Mouse (Mus musculus) adipocyte (in vitro differentiated cells): Measurements from ENCODE around the gene Fam122b.
A peak's percentile ranks its signal among the peaks of the same experiment; 100 is the strongest.
"Not testable (repeated sequence)": the region's sequence is repeated elsewhere in the genome, so short reads cannot be mapped to it uniquely, and the experiment has no call there.

Experiments used
- DNase-seq: peaks from one replicate; pipeline ENCODE4 v3.0.0-alpha.2; 2016; ENCODE audit warnings: low spot score

Fam122b gene

GRCm38 (mm10) chrX:53269289-53270062 is at the start of gene Fam122b:
Fam122b (minus strand) TSS chrX:53269805.
- DNase-seq: peak; percentile 95

DNA sequence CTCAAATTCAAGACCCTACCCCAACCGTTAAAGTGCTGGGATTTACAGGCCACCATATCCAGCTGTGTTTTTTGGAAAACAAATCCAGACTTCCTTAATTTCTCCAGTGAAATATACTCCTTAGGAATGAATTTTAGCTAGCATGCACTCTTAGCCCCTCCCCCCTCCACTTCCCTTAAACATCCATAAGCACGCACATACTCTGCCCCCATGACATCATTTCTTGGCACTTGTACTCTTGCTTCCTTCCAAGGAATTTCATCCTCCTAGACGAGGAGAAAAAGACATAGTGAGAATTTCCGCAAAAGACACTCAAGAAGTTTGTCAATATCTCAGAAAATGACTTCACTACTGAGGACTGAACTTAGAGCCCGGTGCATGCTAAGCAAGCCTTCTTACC is 18.3 kb upstream of the Fam122b start:
- no peak for DNase-seq

GRCm38 (mm10) chrX:53273124-53273523 is 3.5 kb upstream of the Fam122b start, which contains the start of gene Fam122c:
Fam122c (plus strand) TSS chrX:53273424.
- no peak for DNase-seq

- DNase-seq: not testable (repeated sequence)
Measured at GRCm38 (mm10) chrX:53271628-53272027, 2.0 kb upstream of the Fam122b start.

DNA sequence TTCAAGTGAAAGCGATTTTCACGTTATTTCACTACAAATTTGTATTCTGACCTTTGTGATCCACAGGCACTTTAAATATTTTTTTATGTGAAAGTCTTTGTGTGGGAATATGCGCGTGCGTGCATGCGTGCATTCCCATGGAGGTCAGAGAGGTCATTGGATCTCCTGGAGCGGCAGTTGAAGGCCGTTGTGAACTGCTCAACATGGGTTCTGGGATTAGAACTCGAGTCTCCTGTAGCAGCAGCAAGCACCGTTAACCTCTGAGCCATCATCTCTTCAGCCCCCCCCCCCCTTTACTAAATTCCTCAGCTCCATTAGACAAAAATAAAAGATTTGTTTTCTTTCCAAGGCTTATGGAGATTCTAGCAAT is 443 bp upstream of the Fam122b start:
- DNase-seq: no peak

- peak; percentile 60 for DNase-seq
Measured at GRCm38 (mm10) chrX:53268856-53269255, 749 bp downstream of the Fam122b start.

GRCm38 (mm10) chrX:53266186-53266585 is 3.4 kb downstream of the Fam122b start:
- DNase-seq: no peak

DNA sequence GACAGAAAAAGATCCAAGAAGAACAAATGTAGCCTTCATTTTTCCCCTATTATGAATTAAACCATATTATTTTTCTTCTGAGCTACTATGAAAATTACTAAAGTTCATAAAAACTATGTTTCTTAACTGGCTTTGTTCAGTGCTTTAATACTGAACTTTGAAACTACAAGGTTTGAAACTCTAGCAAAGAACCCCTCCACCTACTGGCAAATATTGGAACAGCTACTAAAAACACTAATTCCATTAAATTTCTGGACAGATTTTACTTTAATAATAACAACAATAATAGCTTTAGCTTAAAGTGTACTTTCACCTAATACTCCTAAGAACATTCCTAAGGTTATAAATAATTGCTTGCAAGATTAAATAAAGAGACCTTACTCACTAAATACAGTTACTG is 14.4 kb downstream of the Fam122b start:
- peak; percentile 36 for DNase-seq

- no peak for DNase-seq
Measured at GRCm38 (mm10) chrX:53240011-53240410, 29.6 kb downstream of the Fam122b start, which contains the start of gene Plac1. Plac1 (minus strand) TSS chrX:53240111.

- no peak for DNase-seq
Measured at GRCm38 (mm10) chrX:53237971-53238370, 31.6 kb downstream of the Fam122b start.

DNA sequence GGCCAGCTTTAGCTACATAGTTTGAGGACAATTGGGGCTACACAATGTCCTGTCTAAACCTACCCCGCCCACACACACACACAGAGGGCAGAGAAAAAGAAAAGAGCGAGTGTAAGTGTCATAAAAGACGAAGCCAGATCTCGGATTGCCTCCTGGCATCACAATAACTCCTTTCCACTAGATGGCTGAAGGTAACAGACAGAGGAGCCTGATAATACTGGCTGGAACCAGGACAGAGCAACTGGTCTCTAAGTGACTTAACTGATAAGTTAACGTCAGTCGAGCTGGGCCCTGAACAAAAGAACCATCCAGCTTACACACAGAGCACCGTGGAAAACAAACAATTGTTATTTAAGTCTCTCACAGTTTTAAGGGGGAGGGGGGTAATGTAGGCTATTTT is 33.2 kb downstream of the Fam122b start:
- no peak for DNase-seq

- peak; percentile 66 for DNase-seq
Measured at GRCm38 (mm10) chrX:53233689-53234088, 35.9 kb downstream of the Fam122b start.

- DNase-seq: no peak
Measured at GRCm38 (mm10) chrX:53231965-53232364, 37.6 kb downstream of the Fam122b start.

GRCm38 (mm10) chrX:53224353-53224944 is 45.2 kb downstream of the Fam122b start:
- DNase-seq: no peak

- DNase-seq: peak; percentile 50
Measured at GRCm38 (mm10) chrX:53220855-53221254, 48.8 kb downstream of the Fam122b start.

DNA sequence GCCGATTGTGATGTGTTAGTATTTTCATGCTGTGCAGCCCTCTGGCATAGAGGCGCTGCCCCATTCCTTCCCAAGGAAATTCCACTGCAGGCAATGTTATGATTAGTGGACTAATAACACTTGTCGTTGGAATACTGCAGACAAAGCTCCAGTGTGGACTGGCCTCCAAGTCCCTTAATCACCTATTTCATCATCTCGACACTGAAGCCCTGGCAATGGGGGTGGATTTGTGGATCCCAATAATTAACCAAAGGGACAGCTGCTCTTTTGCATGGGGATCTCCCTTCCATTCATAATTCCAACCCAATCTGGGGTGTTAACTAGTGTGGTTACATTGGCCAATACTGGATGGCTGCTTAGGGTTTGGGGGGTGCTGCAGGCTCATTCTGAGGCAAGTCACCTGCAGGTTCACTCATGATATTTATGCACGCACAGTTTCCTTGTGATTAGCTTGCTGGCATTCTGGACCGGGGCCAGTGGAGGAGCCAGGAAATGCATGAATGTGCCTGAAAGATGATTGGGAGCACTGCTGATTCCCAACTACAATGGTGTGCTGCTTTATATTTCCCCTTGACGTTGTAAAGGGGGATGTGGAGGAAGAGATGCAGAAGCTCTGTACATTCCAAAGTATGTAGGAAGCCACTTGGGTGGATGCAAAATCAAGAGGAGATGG is 54.9 kb downstream of the Fam122b start:
- peak; percentile 45 for DNase-seq

DNA sequence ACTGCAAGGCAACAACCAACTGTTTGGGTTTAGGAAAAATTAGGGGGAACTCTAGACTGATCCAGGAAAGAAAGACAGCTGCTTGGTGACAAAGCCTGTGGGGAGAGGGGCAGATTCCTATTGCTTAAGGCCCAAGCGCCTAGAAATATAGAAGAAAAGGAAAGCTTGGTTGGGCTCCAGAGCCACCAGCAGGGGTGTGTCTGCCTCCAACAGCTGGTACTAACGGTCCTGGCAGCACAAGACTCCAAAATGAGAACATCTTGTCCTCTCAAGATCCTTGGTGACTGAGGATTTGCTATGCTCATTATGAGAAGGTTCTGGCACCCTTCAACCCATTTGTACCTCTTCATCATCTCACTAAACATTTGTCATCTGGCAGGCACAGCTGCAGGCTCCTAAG is 55.8 kb downstream of the Fam122b start:
- DNase-seq: peak; percentile 64

- no peak for DNase-seq
Measured at GRCm38 (mm10) chrX:53212485-53212884, 57.1 kb downstream of the Fam122b start.

- peak; percentile 71 for DNase-seq
Measured at GRCm38 (mm10) chrX:53211756-53212483, 57.7 kb downstream of the Fam122b start.

- DNase-seq: no peak
Measured at GRCm38 (mm10) chrX:53209431-53209830, 60.2 kb downstream of the Fam122b start.

GRCm38 (mm10) chrX:53204690-53205311 is 64.8 kb downstream of the Fam122b start:
- DNase-seq: no peak

GRCm38 (mm10) chrX:53201616-53202015 is 68.0 kb downstream of the Fam122b start:
- no peak for DNase-seq
